28 mouse cellular contexts compared by ENCODE assay signal in the genomic region with DNA sequence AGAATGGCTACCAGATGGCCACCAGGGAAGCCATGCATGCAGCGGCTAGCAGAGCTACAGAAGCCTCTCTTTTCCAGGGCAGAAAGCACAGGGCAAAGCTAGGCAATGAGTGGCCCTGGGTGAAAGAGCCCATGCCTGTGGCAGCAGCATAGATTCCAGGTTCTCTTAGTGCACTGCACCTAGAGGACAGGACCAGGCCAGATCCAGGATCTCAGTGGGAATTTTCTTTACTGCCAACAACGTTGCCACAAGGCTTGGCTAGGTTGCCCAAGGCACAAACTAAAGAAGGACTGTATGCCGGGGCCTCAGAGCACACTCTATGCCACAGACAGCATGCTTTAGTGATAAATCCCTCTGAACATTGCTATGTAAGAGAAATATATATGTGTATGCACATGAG.
"Had no signal": no experiment of that assay in that cellular context is flagged by ENCODE, and none has a peak within 500 bp of the region (broad histone marks: within the 10 kb centered on the region; RNA-seq: fewer than 3 reads in every experiment).

No protein-coding gene starts in this region.

- H3K27me3 ChIP-seq: heart, embryonic 12.5 days; heart, embryonic 13.5 days; heart, embryonic 15.5 days; hindbrain, embryonic 12.5 days; hindbrain, embryonic 13.5 days; hindbrain, embryonic 15.5 days; intestine, embryonic 15.5 days; kidney, embryonic 15.5 days had no signal

- H3K4me1 ChIP-seq: heart, embryonic 10.5 days; intestine, embryonic 15.5 days had no signal

- DNase-seq: heart, postnatal 10 days; heart, postnatal 14 days; heart, postnatal 36 days; heart, postnatal 4 days; kidney, adult 11 months; kidney, adult 18-20 months; kidney, adult 2 months; kidney, adult 8-10 months; kidney, adult 9 months; kidney, postnatal 10 days; kidney, postnatal 14 days; kidney, postnatal 36 days; kidney, postnatal 4 days; layer of hippocampus, adult 9-11 months; layer of hippocampus, postnatal 36 days had no signal

- H3K4me3 ChIP-seq: heart, embryonic 10.5 days; heart, embryonic 12.5 days; heart, embryonic 13.5 days; heart, embryonic 15.5 days; hindbrain, embryonic 10.5 days; hindbrain, embryonic 12.5 days; hindbrain, embryonic 13.5 days; hindbrain, embryonic 15.5 days; intestine, embryonic 15.5 days; kidney, embryonic 15.5 days; layer of hippocampus, adult 2 months had no signal

- H3K36me3 ChIP-seq: heart, embryonic 10.5 days; heart, embryonic 12.5 days; heart, embryonic 13.5 days; heart, embryonic 15.5 days; hindbrain, embryonic 10.5 days; hindbrain, embryonic 12.5 days; hindbrain, embryonic 13.5 days; hindbrain, embryonic 15.5 days; intestine, embryonic 15.5 days; kidney, embryonic 15.5 days had no signal

- H3K27ac ChIP-seq: heart, embryonic 10.5 days; heart, embryonic 13.5 days; heart, embryonic 15.5 days; hindbrain, embryonic 10.5 days; hindbrain, embryonic 12.5 days; hindbrain, embryonic 13.5 days; hindbrain, embryonic 14.5 days; hindbrain, embryonic 15.5 days; hindbrain, postnatal 0 days; intestine, embryonic 15.5 days; kidney, embryonic 15.5 days; layer of hippocampus, adult 2 months had no signal

- H3K9ac ChIP-seq: heart, embryonic 12.5 days; heart, embryonic 13.5 days; heart, embryonic 15.5 days; hindbrain, embryonic 12.5 days; hindbrain, embryonic 13.5 days; hindbrain, embryonic 14.5 days; hindbrain, embryonic 15.5 days; intestine, embryonic 15.5 days; kidney, embryonic 15.5 days had no signal
